Mouse (Mus musculus) Patski (cell line): ENCODE data around the gene Wdr49. TPM values are rescaled to one million over a fixed set of nuclear protein-coding genes. Genes with fewer than 3 reads are reported as not detected.
"Not testable (repeated sequence)": the region's sequence is repeated elsewhere in the genome, so short reads cannot be mapped to it uniquely, and the experiment has no call there.

Source experiments
- ATAC-seq: fragments of 100-300 bp; one replicate; pipeline ENCODE4 v1.8.0; 2021
- CTCF ChIA-PET: fragments of 350-600 bp; sonication (Branson Sonifier 250); formaldehyde crosslinking; loops from one replicate; lab custom pipeline; 2022; ENCODE audit warnings: inconsistent platforms; lab: Charles Lee
- POLR2A ChIA-PET: fragments of 350-600 bp; sonication (Branson Sonifier 250); formaldehyde crosslinking; loops from one replicate; lab custom pipeline; 2022; ENCODE audit warnings: antibody characterized with exemption, inconsistent platforms; lab: Charles Lee
- DNase-seq: peaks from one replicate; pipeline ENCODE4 v3.0.0-alpha.2; 2011; ENCODE audit warnings: low read depth, low spot score
- H3K27me3 ChIP-seq: fragments of 371-371 bp; one replicate; pipeline ENCODE4 v1.5.1; 2021
- CTCF ChIP-seq: fragments of 100-300 bp; IDR thresholded peaks from one replicate; pipeline ENCODE4 v1.5.1; 2021
- in situ Hi-C: fragments of 300-500 bp; cut with MboI; formaldehyde crosslinking; loops from 3 replicates; pipeline ENCODE4 v1.11.1; 2018; ENCODE audit warnings: low pct_unique_long_range_greater_than_20kb, mixed read lengths
- polyA plus RNA-seq: library from polyadenylated mRNA; unstranded; gene quantifications from one replicate; pipeline ENCODE4 v1.2.3, GENCODE M21; 2021

Gene Wdr49
- polyA plus RNA-seq, 1 experiment from 2014 or later = not detected

GRCm38 (mm10) chr3:75305584-75305983 lies 176.4 kb downstream of the Wdr49 start:
- peaks cover 9% of the 10 kb centered on the region for H3K27me3 ChIP-seq
- ChIA-PET POLR2A (no interaction called here), CTCF (interaction anchor here (1.7 kb wide), 1 partner anchor 87 kb away, joined by 3 read pairs; no protein-coding TSS in a partner anchor)
- ATAC-seq = no peak
- DNase-seq = no peak
- in situ Hi-C loops = no loop called here
- no peak for TF ChIP-seq CTCF

- ChIA-PET CTCF (interaction anchor here (1.5 kb wide), 1 partner anchor 55 kb away, joined by 3 read pairs; no protein-coding TSS in a partner anchor), POLR2A (no interaction called here)
- TF ChIP-seq CTCF = no peak
- ATAC-seq (no peak), DNase-seq (no peak)
- peaks cover 9% of the 10 kb centered on the region for H3K27me3 ChIP-seq
- in situ Hi-C loops = no loop called here
These were observed 177.3 kb downstream of the Wdr49 start for GRCm38 (mm10) chr3:75304621-75305020.

GRCm38 (mm10) chr3:75301072-75301471 lies 180.9 kb downstream of the Wdr49 start:
- TF ChIP-seq CTCF = peak; percentile 28
- in situ Hi-C loops = no loop called here
- ChIA-PET CTCF (no interaction called here), POLR2A (no interaction called here)
- DNase-seq (no peak), ATAC-seq (no peak)
- H3K27me3 ChIP-seq = peaks cover 12% of the 10 kb centered on the region

GRCm38 (mm10) chr3:75299464-75299863 lies 182.5 kb downstream of the Wdr49 start:
- H3K27me3 ChIP-seq, ATAC-seq, DNase-seq, CTCF ChIA-PET, POLR2A ChIA-PET, in situ Hi-C loops: not testable (repeated sequence)

- in situ Hi-C loops = no loop called here
- TF ChIP-seq CTCF = no peak
- no peak for ATAC-seq
- H3K27me3 ChIP-seq = peaks cover 9% of the 10 kb centered on the region
- ChIA-PET CTCF (no interaction called here), POLR2A (interaction anchor here (0.6 kb wide), 1 partner anchor 209 kb away, joined by 3 read pairs; no protein-coding TSS in a partner anchor)
- DNase-seq = no peak
These were observed 184.2 kb downstream of the Wdr49 start for GRCm38 (mm10) chr3:75297758-75298111.

- DNase-seq (no peak), ATAC-seq (peak; percentile 54)
- in situ Hi-C loops = no loop called here
- ChIA-PET POLR2A (interaction anchor here (0.6 kb wide), 1 partner anchor 210 kb away, joined by 3 read pairs; no protein-coding TSS in a partner anchor), CTCF (no interaction called here)
- H3K27me3 ChIP-seq = peaks cover 9% of the 10 kb centered on the region
- TF ChIP-seq CTCF = no peak
These were observed 184.8 kb downstream of the Wdr49 start for GRCm38 (mm10) chr3:75297026-75297757.

- in situ Hi-C loops = no loop called here
- ChIA-PET CTCF (no interaction called here), POLR2A (no interaction called here)
- H3K27me3 ChIP-seq = peaks cover 9% of the 10 kb centered on the region
- TF ChIP-seq CTCF = no peak
- ATAC-seq = no peak
- no peak for DNase-seq
These were observed 188.7 kb downstream of the Wdr49 start for GRCm38 (mm10) chr3:75293243-75293642.

GRCm38 (mm10) chr3:75277455-75277854 lies 204.5 kb downstream of the Wdr49 start:
- peaks cover 26% of the 10 kb centered on the region for H3K27me3 ChIP-seq
- no peak for DNase-seq
- in situ Hi-C loops = no loop called here
- ATAC-seq = no peak
- ChIA-PET POLR2A (no interaction called here), CTCF (no interaction called here)
- TF ChIP-seq CTCF = no peak

- ChIA-PET CTCF (interaction anchor here (1.1 to 1.3 kb wide), 2 partner anchors 17 to 23 kb away, joined by 3 read pairs; no protein-coding TSS in a partner anchor), POLR2A (no interaction called here)
- peaks cover 35% of the 10 kb centered on the region for H3K27me3 ChIP-seq
- in situ Hi-C loops = no loop called here
- DNase-seq = no peak
- TF ChIP-seq CTCF = no peak
- no peak for ATAC-seq
These were observed 205.4 kb downstream of the Wdr49 start for GRCm38 (mm10) chr3:75276522-75276921.

- TF ChIP-seq CTCF = no peak
- in situ Hi-C loops = no loop called here
- peaks cover 40% of the 10 kb centered on the region for H3K27me3 ChIP-seq
- DNase-seq (no peak), ATAC-seq (no peak)
- ChIA-PET CTCF (no interaction called here), POLR2A (no interaction called here)
These were observed 206.8 kb downstream of the Wdr49 start for GRCm38 (mm10) chr3:75275127-75275526.

GRCm38 (mm10) chr3:75269978-75270377 lies 212.0 kb downstream of the Wdr49 start, which contains the start of gene Serpini2:
Gene Serpini2, minus strand, starts transcription at chr3:75270078.
- ChIA-PET CTCF (no interaction called here), POLR2A (no interaction called here)
- peaks cover 40% of the 10 kb centered on the region for H3K27me3 ChIP-seq
- DNase-seq = no peak
- in situ Hi-C loops = no loop called here
- no peak for ATAC-seq
- TF ChIP-seq CTCF = no peak
